Mouse (Mus musculus) intestine, postnatal 0 days (tissue): Measurements from ENCODE around the gene Ryr3. TPM values are rescaled to one million over a fixed set of nuclear protein-coding genes. Genes with fewer than 3 reads are reported as not detected.

Source experiments
- ATAC-seq: fragments of 200-750 bp; cut with Nextera tagmentation; 2 replicates; pipeline ENCODE4 v1.8.0; 2017; ENCODE audit warnings: mild to moderate bottlenecking, moderate TSS enrichment, moderate library complexity
- H3K27ac ChIP-seq: fragments of 300-500 bp; sonication (generic); 2 replicates; pipeline ENCODE4 v1.5.1; 2014; ENCODE audit warnings: mild to moderate bottlenecking, low read depth, low read length, moderate library complexity
- H3K27me3 ChIP-seq: fragments of 300-500 bp; sonication (generic); replicated peaks from 2 replicates; pipeline ENCODE4 v1.6.1; 2014; ENCODE audit warnings: low read length, mixed read lengths; ENCODE audit not compliant: control insufficient read depth, insufficient read depth
- H3K36me3 ChIP-seq: fragments of 300-500 bp; sonication (generic); 2 replicates; pipeline ENCODE4 v1.6.1; 2014; ENCODE audit warnings: mild to moderate bottlenecking, moderate library complexity; ENCODE audit not compliant: control insufficient read depth, insufficient read depth
- H3K4me1 ChIP-seq: fragments of 300-500 bp; sonication (generic); replicated peaks from 2 replicates; pipeline ENCODE4 v1.6.1; 2014; ENCODE audit warnings: antibody characterized with exemption, low read length, mixed read lengths; ENCODE audit not compliant: control insufficient read depth, insufficient read depth
- H3K4me2 ChIP-seq: fragments of 300-500 bp; sonication (generic); replicated peaks from 2 replicates; pipeline ENCODE4 v1.6.1; 2014; ENCODE audit warnings: low read depth, mild to moderate bottlenecking, moderate library complexity
- H3K4me3 ChIP-seq: fragments of 300-500 bp; sonication (generic); 2 replicates; pipeline ENCODE4 v1.5.1; 2014; ENCODE audit warnings: low read depth, low read length
- H3K9ac ChIP-seq: fragments of 300-500 bp; sonication (generic); 2 replicates; pipeline ENCODE4 v1.6.1; 2014; ENCODE audit warnings: mild to moderate bottlenecking, low read depth, low read length
- H3K9me3 ChIP-seq: fragments of 300-500 bp; sonication (generic); 2 replicates; pipeline ENCODE4 v1.6.1; 2016; ENCODE audit warnings: mixed run types; ENCODE audit not compliant: control insufficient read depth
- CTCF ChIP-seq: sonication (generic); IDR thresholded peaks from 2 replicates; pipeline ENCODE4 v1.5.1; 2016; ENCODE audit warnings: low read depth, mild to moderate bottlenecking, control low read depth, antibody characterized with exemption, moderate library complexity
- WGBS: fragments of 180-500 bp; shearing (Covaris S2); extraction: QIAGEN DNeasy Blood & Tissue Kit; methylation state at CpG from one replicate; pipeline ENCODE4 v1.1.7; 2014; 5-methylcytosine and 5-hydroxymethylcytosine counted together
- polyA plus RNA-seq: library from polyadenylated mRNA; unstranded; fragments of >200 nt; fragmentation: Nextera tagmentation; extraction: Ambion mirVana; gene quantifications from 2 replicates; pipeline ENCODE4 v1.2.1, GENCODE M21; 2015

Gene Ryr3
- polyA plus RNA-seq, 1 experiment from 2014 or later: 0.73 TPM

GRCm38 (mm10) chr2:112866043-112866551, 350.8 kb downstream of the Ryr3 start:
- no peak for TF ChIP-seq CTCF
- Histone ChIP-seq H3K4me1 (no peaks in the 10 kb centered on the region), H3K4me2 (no peak overlapping the region), H3K27me3 (no peaks in the 10 kb centered on the region), H3K27ac (no peak overlapping the region), H3K4me3 (no peak overlapping the region), H3K36me3 (no peaks in the 10 kb centered on the region), H3K9me3 (no peaks in the 10 kb centered on the region), H3K9ac (no peak overlapping the region)
- no peak for ATAC-seq
- WGBS: 86% methylated on average over 2 of the region's 2 CpGs

GRCm38 (mm10) chr2:112861792-112862191, 355.1 kb downstream of the Ryr3 start:
- ATAC-seq: no peak
- Histone ChIP-seq H3K4me2 (no peak overlapping the region), H3K4me3 (no peak overlapping the region), H3K27me3 (no peaks in the 10 kb centered on the region), H3K9ac (no peak overlapping the region), H3K4me1 (no peaks in the 10 kb centered on the region), H3K27ac (no peak overlapping the region), H3K9me3 (no peaks in the 10 kb centered on the region), H3K36me3 (no peaks in the 10 kb centered on the region)
- WGBS: 95% methylated on average over 4 of the region's 4 CpGs
- no peak for TF ChIP-seq CTCF

GRCm38 (mm10) chr2:112845583-112846512, 371.0 kb downstream of the Ryr3 start:
- TF ChIP-seq CTCF: no peak

GRCm38 (mm10) chr2:112842877-112843276, 374.0 kb downstream of the Ryr3 start:
- Histone ChIP-seq H3K27ac (no peak overlapping the region), H3K9me3 (no peaks in the 10 kb centered on the region), H3K27me3 (no peaks in the 10 kb centered on the region), H3K9ac (no peak overlapping the region), H3K36me3 (no peaks in the 10 kb centered on the region), H3K4me2 (no peak overlapping the region), H3K4me1 (no peaks in the 10 kb centered on the region), H3K4me3 (no peak overlapping the region)
- WGBS: 17% methylated on average over 3 of the region's 3 CpGs
- no peak for TF ChIP-seq CTCF
- ATAC-seq: no peak

More at GRCm38 (mm10) chr2:112845583-112846512, 371.0 kb downstream of the Ryr3 start:
- no peak overlapping the region for H3K9ac ChIP-seq
- ATAC-seq: no peak
- no peaks in the 10 kb centered on the region for H3K9me3 ChIP-seq
- H3K27me3 ChIP-seq: no peaks in the 10 kb centered on the region
- H3K36me3 ChIP-seq: no peaks in the 10 kb centered on the region
- no peak overlapping the region for H3K4me3 ChIP-seq
- WGBS: 56% methylated on average over 4 of the region's 4 CpGs
- H3K4me2 ChIP-seq: no peak overlapping the region
- no peak overlapping the region for H3K27ac ChIP-seq
- no peaks in the 10 kb centered on the region for H3K4me1 ChIP-seq

- no peaks in the 10 kb centered on the region for H3K9me3 ChIP-seq
- ATAC-seq: no peak
- no peaks in the 10 kb centered on the region for H3K36me3 ChIP-seq
- no peak for TF ChIP-seq CTCF
- H3K27ac ChIP-seq: no peak overlapping the region
- no peaks in the 10 kb centered on the region for H3K27me3 ChIP-seq
- no peak overlapping the region for H3K4me2 ChIP-seq
- H3K4me3 ChIP-seq: no peak overlapping the region
- no peaks in the 10 kb centered on the region for H3K4me1 ChIP-seq
- H3K9ac ChIP-seq: no peak overlapping the region
- WGBS: 32% methylated on average over 4 of the region's 4 CpGs
Observed at GRCm38 (mm10) chr2:112831423-112832305, 385.2 kb downstream of the Ryr3 start.

GRCm38 (mm10) chr2:112826571-112826970, 390.3 kb downstream of the Ryr3 start:
- Histone ChIP-seq H3K9me3 (no peaks in the 10 kb centered on the region), H3K4me3 (no peak overlapping the region), H3K27ac (no peak overlapping the region), H3K36me3 (no peaks in the 10 kb centered on the region), H3K4me2 (no peak overlapping the region), H3K4me1 (no peaks in the 10 kb centered on the region), H3K27me3 (no peaks in the 10 kb centered on the region), H3K9ac (no peak overlapping the region)
- no peak for TF ChIP-seq CTCF
- no peak for ATAC-seq
- 24% methylated on average over 4 of the region's 4 CpGs for WGBS
